Mouse (Mus musculus) urinary bladder, postnatal 36 days (tissue): Measurements from ENCODE around the gene Csn1s2b.
"Not testable (repeated sequence)": the region's sequence is repeated elsewhere in the genome, so short reads cannot be mapped to it uniquely, and the experiment has no call there.

Source experiments
- DNase-seq, 2 experiments: peaks; one replicate each; pipeline ENCODE4 v3.0.0; 2022; ENCODE audit warnings: low spot score in 2 of 2, mixed read lengths in 1 of 2

Csn1s2b gene

DNA sequence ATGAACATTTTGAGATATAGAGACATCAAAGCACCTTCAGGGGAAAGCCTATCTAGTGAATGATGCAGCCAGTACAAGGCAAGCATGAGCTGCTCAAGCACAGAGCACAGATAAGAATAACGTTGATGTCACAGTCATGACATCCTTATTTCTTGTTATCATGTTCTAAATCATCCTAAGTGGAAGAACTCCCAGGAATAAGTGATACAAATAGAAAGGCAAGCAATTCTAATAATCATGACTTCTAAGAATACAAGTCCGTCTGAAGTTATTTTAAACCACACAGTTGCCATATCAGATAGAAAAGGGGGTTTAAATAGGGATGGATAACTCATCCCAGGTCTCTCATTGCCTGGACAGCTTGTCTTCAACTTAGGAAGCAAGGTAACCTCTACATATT is at the start of gene Csn1s2b:
Gene Csn1s2b, plus strand, starts transcription at position 301 of the 400 bp plus-strand sequence.
- DNase-seq: no peak

DNA sequence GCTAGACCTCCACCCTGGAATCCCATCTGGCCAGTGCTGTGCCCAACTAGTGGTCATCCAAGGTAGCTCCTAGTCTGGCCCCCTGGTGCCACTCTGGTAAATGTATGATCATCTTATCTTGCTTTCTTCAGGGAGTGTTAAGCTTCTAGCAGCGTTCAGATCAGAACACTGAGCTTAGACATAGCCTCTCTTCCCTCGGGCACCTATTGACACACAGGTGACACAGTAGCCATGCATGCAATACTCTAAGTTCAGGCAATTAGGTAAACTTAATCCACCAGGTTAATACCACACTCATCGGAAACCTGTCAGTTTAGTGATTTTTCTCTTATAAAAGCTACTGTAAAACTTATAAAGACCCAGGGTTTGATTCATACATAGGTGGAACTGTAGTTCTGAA is 43.3 kb upstream of the Csn1s2b start:
- DNase-seq: no peak

- not testable (repeated sequence) for DNase-seq
Observed at GRCm38 (mm10) chr5:87772151-87772550, 35.7 kb upstream of the Csn1s2b start.

GRCm38 (mm10) chr5:87774267-87774666 is 33.6 kb upstream of the Csn1s2b start, which contains the start of gene Csn1s2a:
TSS of gene Csn1s2a (plus strand) at chr5:87774567.
- DNase-seq: no peak

GRCm38 (mm10) chr5:87782731-87783130 is 25.2 kb upstream of the Csn1s2b start:
- no peak for DNase-seq

GRCm38 (mm10) chr5:87809253-87809652 is 1.4 kb downstream of the Csn1s2b start:
- DNase-seq: no peak

- no peak for DNase-seq
Observed at GRCm38 (mm10) chr5:87825386-87825785, 17.5 kb downstream of the Csn1s2b start, which contains the start of gene Prr27. TSS of gene Prr27 (plus strand) at chr5:87825686.

GRCm38 (mm10) chr5:87855136-87855716 is 47.3 kb downstream of the Csn1s2b start:
- DNase-seq: no peak

GRCm38 (mm10) chr5:87870084-87870483 is 62.2 kb downstream of the Csn1s2b start:
- DNase-seq: no peak

DNA sequence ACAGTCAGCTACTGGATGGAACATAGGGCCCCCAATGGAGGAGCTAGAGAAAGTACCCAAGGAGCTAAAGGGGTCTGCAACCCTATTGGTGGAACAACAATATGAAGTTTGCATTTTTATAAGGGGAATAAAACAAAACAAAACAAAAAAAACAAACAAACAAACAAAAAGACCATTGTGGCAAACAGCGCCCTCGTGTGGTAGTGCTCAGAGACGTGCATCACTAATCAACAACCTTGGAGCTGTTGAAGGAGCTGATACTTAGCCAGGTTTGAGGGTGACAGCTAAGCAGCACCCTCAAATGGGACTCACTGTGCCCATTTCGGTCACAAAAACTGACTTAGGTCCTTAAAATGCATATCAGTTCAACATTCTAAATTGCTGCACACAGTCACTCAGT is 63.5 kb downstream of the Csn1s2b start:
- DNase-seq: no peak
